Comparison of ENCODE assay signal across 16 mouse cellular contexts in genomic region chr9:26681516-26681915, GRCm38 (mm10). TPM values are rescaled to one million over a fixed set of nuclear protein-coding genes. Genes with fewer than 3 reads are reported as not detected.
A peak's percentile ranks its signal among the peaks of the same experiment; 100 is the strongest.
DNase-seq lines count a peak whose midpoint lies in the region; ATAC-seq lines count a peak whose summit lies in the region.
"Had no signal": no experiment of that assay in that cellular context is flagged by ENCODE, and none has a peak within 500 bp of the region (broad histone marks: within the 10 kb centered on the region; RNA-seq: fewer than 3 reads in every experiment).

No protein-coding gene starts in this region.

- intact Hi-C loops in left cerebral cortex, postnatal 4 days (cut with DNase I), result no loop called here
- intact Hi-C loops in left cerebral cortex, postnatal 10 days (cut with DNase I), result no loop called here

- DNase-seq in cerebellum, postnatal 10 days, result peak; percentile 74 to 79
- no peak for DNase-seq in cerebellum, adult 9-11 months
- peak; percentile 64 for DNase-seq in left cerebral cortex, postnatal 4 days
- no peak for DNase-seq in left cerebral cortex, postnatal 10 days (ENCODE audit: extremely low spot score in 1 of 2, low spot score in 2 of 2)
- peak; percentile 58 to 68 for DNase-seq in cerebellum, postnatal 14 days
- peak; percentile 56 to 70 for DNase-seq in kidney, postnatal 4 days
- DNase-seq in layer of hippocampus, adult 18-20 months (ENCODE audit: low spot score in 2 of 2), result no peak
- DNase-seq: adrenal gland, postnatal 14 days; gastrocnemius, postnatal 14 days; lung, postnatal 14 days; spleen, adult 18-20 months; thymus, postnatal 14 days had no signal

- ATAC-seq in monocyte, adult 5-6 weeks (replicated peaks; ENCODE audit: insufficient number of reproducible peaks, low FRiP score, low TSS enrichment, poor library complexity, severe bottlenecking), result no peak
- ATAC-seq: activated CD4-positive, CD25-positive, alpha-beta regulatory T cell, adult 4 months; intestine, embryonic 16.5 days; Patski had no signal

RNA-seq across cellular contexts. Expression of gene B3gat1, which starts 52.0 kb away (rescaled TPM):
- total RNA-seq in left cerebral cortex, postnatal 4 days (2021), result 100 to 1,000 TPM; 283 to 301 TPM
- total RNA-seq in left cerebral cortex, postnatal 10 days (2021), result 100 to 1,000 TPM; 280 to 297 TPM
- 100 to 1,000 TPM; 234 to 262 TPM for total RNA-seq in layer of hippocampus, adult 18-20 months (2021)
- not detected in 3 replicates for total RNA-seq in monocyte, adult 5-6 weeks (2017)

Comparison
In these comparisons a context has a peak if more than half of its experiments do, and no peak if none do; other contexts are left out.
1. DNase-seq: peak in cerebellum, postnatal 10 days (2 of 2), left cerebral cortex, postnatal 4 days (single experiment), cerebellum, postnatal 14 days (2 of 2) and kidney, postnatal 4 days (2 of 2); none in cerebellum, adult 9-11 months (single experiment), left cerebral cortex, postnatal 10 days (0 of 2) and layer of hippocampus, adult 18-20 months (0 of 2).
2. RNA of gene B3gat1, which starts 52.0 kb away (total RNA-seq): 283 to 301 TPM in left cerebral cortex, postnatal 4 days, 280 to 297 TPM in left cerebral cortex, postnatal 10 days and 234 to 262 TPM in layer of hippocampus, adult 18-20 months; not detected in monocyte, adult 5-6 weeks; every median in the first group is over 100 times any median in the second.